Mouse (Mus musculus) common myeloid progenitor, adult 5-6 weeks (primary cell): ENCODE measurements around the gene Col25a1. TPM values are rescaled to one million over a fixed set of nuclear protein-coding genes. Genes with fewer than 3 reads are reported as not detected.

Experiments used
- ATAC-seq: replicated peaks from 2 replicates; pipeline ENCODE4 v1.8.0; 2016; ENCODE audit warnings: low read depth, mild to moderate bottlenecking, moderate TSS enrichment, inconsistent platforms; ENCODE audit not compliant: poor library complexity, severe bottlenecking
- total RNA-seq: library from RNA; stranded (forward); fragments of 200-1000, 187-1606 nt; gene quantifications from 2 replicates; pipeline ENCODE4 v1.2.3, GENCODE M21; 2017

Gene Col25a1
- total RNA-seq, 1 experiment from 2014 or later = not detected

DNA sequence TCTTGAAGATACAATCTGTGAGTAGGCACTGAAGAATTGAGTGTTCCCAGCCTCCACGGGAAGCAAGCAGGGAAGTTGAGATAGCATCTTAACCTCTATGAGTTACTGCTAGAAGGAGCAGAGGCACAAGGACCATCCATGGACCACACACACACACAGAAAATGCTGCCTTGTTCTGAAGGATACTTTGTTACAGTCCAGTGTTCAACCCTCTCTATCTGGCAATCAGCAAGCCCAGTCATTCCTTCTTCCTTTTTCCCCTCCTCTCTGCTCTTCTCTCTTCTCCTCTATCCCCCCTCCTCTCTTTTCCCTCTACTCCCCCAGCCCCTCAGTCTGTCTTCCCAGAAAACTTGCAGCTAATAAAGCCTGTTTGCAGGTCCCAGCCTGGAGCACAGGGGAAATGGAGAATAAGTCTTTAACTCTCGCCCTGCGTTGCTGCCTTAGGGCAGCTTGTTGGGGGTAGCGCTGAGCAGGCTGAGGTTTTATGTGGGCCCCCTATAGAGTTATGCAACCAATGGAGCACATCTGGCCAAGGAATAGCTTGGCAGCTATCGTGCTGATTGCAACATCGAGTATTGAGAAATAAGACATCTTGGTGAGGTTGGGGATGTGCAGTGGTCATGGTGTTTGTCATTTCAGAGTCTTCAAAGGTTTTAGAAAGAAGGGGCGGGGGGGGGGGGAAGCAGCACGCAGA lies 235.8 kb downstream of the Col25a1 start:
- ATAC-seq = peak; percentile 98

- ATAC-seq = no peak
Observed at GRCm38 (mm10) chr3:130368352-130368751, 237.1 kb downstream of the Col25a1 start.

GRCm38 (mm10) chr3:130369113-130369512 lies 237.8 kb downstream of the Col25a1 start:
- no peak for ATAC-seq

DNA sequence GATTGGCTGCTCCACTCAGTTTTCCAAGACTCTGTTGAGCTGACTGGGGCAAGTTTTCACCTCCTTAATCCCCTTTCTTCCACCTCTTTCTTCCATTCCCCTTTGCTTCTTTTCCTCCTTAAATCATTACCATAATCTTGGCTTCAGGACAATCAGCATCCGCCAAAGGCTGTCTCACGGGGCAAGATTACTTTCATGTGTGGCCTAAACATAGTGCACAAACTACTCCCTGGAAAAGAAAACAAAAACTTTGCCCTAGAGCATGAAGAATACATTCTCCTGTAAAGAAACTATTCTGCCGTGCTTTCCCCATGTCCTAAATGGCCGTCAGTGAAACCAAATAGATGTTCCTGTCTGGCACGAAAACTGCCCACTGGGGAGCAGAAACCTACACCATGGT lies 238.9 kb downstream of the Col25a1 start:
- ATAC-seq = no peak

DNA sequence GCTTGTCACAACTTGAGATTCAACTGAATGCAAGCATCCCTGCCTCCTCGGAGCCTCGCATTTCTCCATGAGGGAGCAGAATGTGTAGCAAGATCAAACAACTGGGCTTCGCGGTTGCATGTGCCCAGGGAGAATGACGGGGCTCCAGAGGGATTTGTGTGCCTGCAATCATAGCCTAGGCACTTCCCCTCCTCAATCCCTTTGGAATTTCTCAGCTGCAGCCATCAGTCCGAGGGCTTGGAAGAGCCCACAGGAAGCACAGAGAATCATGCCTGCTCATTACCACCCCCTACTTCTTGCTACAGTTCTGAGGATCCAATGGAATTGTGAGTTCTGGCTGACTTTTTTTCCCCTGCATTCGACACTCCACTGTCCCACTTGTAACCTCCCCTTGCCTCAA lies 241.8 kb downstream of the Col25a1 start:
- no peak for ATAC-seq

GRCm38 (mm10) chr3:130374620-130375341 lies 243.5 kb downstream of the Col25a1 start:
- no peak for ATAC-seq

DNA sequence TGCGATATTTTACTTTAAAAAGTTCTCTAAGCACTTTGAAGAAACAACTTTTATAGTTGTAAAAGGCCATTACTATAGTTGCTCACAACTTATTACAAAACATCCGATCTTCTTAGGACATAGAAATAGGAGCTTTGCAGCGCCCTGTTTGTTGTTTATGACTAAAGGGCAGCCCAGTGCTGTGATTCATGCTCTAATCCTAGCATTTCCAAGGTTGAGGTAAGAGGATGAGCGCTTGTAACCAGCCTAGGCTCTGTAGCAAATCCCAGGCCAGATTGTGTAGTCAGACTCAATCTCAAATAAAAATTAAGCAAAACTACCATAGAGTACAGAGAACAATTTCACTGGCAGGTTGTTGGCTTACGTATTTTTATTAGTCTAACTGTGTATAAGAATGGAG lies 246.5 kb downstream of the Col25a1 start:
- ATAC-seq = no peak

DNA sequence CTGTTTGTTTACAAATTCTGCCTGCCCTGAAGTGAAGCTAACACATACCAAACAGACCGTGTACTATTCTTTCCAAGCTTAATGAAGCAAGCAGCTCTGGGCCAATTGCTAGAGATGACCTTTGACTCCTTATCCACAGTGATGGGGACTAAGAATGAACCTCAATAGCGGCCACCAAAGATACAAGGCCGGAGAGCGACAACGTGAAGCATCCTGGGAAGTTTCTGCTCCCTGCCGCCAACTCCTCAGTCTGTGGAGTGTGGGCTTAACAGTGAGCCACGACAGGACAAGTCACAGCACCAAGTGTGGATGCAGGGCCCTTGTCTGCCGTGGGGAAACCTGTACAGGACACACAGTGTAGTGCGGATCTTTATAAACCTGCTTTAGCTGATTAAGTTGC lies 247.3 kb downstream of the Col25a1 start:
- ATAC-seq = no peak

GRCm38 (mm10) chr3:130380299-130380845 lies 249.1 kb downstream of the Col25a1 start:
- no peak for ATAC-seq

DNA sequence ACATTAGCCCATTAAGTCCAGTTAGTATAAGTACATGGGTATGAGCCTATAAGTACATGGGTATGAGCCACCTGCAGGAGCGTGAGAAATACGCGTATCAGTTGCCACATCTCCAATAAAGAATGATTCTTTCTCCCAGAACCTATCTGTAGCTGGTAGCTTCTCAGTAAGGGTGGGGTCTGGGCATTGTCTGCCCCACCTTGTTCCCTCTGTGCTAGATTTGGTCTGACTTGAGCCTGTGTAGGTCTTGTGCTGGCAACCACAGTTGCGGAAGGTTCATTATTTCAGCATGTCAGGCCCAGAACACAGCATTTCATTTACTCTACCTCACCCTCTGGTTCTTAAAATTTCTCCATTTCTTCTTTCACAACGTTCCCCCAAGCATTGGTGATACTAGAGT lies 250.4 kb downstream of the Col25a1 start:
- no peak for ATAC-seq

DNA sequence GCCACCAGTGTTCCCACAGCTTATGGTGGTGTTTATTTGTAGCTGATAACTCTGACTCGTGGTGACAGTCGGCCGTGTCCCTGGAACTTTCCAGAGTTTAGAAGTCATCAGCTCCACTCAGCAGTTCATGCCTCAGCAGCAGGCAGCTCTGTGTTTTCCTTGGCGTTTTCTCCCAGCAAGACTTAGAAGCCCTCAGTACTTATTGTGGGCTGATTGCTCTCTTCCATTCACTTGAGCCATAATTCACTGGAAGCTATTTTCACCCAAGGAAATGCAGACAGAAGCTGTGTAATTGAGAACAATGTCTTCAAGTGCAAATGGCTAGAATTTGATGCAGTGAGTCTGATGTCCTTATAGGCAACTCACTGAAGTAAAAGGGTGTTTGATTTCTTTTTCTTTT lies 254.6 kb downstream of the Col25a1 start:
- no peak for ATAC-seq

DNA sequence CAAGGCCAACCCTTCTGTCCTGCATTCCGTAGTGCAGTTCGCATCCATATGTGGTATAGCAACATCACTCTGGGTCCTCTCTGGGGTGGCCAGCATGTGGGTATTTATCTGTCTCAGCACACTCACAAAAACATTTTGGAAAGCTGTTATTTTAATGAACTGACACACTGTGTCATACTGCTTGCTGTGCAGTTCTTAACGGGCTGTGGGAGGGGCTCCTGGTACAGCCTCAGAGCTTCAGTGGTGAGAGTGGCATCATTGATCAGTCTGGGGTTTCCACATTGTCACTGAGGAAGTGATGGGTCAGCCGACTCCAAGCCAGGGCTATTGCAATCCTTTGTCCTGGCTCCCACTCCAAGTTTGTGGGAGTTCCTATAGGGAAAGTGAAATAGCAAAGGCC lies 255.9 kb downstream of the Col25a1 start:
- ATAC-seq = no peak

DNA sequence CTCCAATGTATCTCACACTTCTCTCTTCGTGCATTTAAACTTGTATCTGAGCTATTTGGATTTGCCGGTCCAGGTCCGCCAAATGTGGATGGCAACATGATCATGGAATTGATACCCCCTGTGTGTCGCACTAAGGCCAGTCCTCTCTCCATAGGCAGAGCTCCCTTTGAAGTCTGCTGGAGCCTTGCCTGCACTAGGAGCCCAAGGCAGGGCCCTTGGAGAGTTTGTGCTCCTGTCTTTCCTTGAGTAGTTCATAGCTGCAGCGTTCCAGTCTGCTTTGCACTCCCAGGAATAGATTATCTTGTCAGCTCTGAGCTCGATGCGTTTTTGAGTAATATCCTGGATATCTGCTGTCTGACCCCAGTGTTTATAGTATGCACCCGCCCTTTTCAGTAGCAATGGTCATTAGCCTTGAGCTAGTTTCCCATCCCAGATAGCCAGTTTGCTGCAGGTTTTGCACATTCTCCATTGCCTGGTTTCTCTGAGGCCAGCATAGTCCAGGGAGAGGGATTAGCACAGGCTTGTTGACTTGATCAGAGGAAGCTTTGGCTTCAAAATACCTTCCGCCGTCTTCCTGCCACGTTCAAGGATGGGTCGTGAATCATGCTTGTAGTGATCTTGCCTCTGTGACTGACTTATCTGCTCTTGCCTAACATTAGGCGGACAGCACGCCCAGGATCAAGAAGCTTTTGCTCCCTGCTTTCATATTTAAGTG lies 258.1 kb downstream of the Col25a1 start:
- no peak for ATAC-seq

GRCm38 (mm10) chr3:130396636-130397035 lies 265.3 kb downstream of the Col25a1 start:
- ATAC-seq = no peak

DNA sequence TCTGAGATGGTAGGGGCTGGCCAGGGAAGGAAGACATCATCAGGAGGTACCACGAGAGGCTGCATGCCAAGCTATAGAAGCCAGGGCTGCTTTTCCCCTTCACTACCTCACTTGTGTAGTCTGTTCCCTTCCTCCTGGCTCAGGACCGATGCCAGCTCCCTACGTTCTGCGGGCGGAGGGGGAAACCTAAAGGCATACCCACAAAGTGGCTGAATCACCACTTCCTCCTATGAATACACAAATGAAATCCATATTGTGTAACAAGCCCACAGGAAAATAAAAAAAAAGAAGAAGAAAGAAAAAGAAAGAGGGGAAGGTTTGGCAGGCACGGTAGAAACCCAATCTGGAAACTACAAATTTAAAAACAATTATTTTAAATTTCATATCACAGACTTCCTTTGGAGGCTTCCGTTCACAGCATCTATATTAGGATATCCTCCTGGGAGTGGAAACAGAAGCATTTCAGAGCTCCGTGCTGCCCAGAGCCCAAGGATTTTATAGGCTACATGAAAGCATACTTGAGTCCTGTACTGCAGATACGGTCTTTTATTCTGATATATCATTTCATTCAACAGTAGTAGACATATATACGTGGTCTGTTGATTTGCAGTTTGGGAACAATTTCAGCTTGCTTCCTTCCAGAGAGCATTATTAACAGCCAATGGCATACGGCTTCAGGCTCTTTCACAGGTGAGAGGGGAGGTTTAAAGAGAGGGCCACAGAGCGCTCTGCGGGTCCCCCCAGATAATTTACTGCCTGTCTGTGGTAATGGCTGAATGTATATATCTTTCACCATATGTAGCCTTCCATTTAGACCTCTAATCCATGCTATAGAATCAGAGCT lies 269.6 kb downstream of the Col25a1 start:
- ATAC-seq = peak; percentile 96

GRCm38 (mm10) chr3:130401560-130401852 lies 270.2 kb downstream of the Col25a1 start:
- peak; percentile 70 for ATAC-seq

DNA sequence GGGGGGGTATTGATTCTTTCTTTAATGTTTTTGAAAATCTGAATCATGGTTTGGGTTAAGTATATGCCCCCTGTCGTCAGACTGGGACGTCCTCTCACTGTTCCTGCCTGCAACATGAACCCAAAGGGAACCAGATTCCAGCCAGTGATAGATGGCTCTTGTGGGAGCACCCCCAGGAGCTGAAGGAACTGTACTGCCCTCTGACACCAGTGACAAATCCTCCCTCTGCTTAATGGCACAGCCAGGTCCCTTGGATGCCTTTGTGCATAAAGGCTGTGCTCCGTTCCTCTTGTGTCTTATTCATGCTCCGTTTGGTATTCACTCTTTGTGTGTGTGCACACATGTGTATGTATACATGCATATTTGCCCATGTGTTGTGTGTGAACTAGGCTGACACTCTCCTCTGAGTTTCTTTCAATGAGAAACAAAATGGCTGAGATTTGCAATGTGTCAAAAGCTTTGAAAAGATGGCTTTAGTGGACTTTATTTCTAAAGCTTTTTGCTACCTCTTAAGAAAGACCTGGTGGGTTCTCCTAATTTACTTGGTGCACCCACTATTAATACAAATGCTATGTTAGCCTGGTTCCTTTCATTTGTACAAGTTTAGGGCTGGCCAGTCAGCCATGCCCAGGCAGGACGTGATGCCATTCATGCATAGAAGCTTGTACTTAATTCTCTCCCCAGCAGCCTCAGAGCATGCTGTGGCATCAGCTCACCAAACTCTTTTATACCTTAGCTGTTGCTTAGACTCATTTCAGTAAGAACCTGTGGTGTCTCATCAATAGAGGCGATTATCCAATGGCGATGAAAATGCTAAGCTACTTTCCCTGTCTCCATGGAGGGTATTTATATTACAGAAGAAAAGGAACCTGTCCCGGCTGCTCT lies 273.5 kb downstream of the Col25a1 start:
- ATAC-seq = no peak

DNA sequence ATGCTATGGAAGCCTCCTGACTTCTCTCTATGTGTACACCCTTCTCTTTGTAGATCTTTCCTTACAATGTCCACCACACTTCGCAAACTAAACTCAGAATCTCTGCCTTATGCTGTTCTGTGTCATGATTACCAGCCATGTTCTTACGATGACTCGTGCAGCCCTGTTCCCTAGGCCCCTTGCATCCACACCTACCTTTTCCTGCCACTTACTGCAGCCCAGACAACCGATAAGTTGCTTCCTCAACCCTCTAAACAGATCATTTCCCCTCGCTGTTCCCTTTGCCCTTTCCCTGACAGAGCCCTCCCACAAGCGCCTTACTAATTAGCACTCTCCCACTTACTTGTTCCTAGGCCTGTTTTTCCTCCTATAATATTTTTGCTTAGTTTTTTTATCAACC lies 275.9 kb downstream of the Col25a1 start:
- ATAC-seq = peak; percentile 66

DNA sequence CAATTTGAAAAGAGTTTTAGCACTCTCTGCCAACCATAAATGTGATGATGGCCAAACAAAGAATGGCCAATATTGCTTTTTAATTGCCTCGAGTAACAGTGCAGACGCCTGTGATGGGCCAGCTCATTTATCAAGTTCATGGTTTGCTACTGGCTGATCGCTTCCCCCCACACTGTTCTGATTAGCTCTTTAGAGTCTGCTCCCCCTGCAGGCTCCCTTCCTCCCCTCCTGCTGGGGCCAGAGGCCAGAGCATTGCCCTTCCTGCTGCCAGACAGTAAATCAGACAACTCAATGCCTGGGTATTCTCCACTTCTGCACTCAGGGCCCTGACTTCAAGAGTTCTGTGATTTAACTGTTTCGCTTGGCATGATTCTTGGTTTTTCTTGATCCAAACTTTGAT lies 281.9 kb downstream of the Col25a1 start:
- no peak for ATAC-seq
